In genomic region chr4:97754241-97754640, GRCm38 (mm10) we compare ENCODE assay signal across 8 mouse cellular contexts. TPM values are rescaled to one million over a fixed set of nuclear protein-coding genes. Genes with fewer than 3 reads are reported as not detected.
A peak's percentile ranks its signal among the peaks of the same experiment; 100 is the strongest.
DNase-seq lines count a peak whose midpoint lies in the region; ATAC-seq lines count a peak whose summit lies in the region.
"Had no signal": no experiment of that assay in that cellular context is flagged by ENCODE, and none has a peak within 500 bp of the region (broad histone marks: within the 10 kb centered on the region; RNA-seq: fewer than 3 reads in every experiment).

No protein-coding gene starts in this region.

- H3K4me2 ChIP-seq in midbrain, embryonic 11.5 days, result no peak overlapping the region
- H3K4me2 ChIP-seq in midbrain, embryonic 16.5 days (ENCODE audit: low read length), result no peak overlapping the region
- H3K4me2 ChIP-seq in heart, embryonic 15.5 days, result peak overlapping the region; percentile 44

- H3K27ac ChIP-seq in midbrain, embryonic 11.5 days (ENCODE audit: low read depth, low read length), result no peak overlapping the region
- H3K27ac ChIP-seq in midbrain, embryonic 16.5 days (ENCODE audit: low read length), result no peak overlapping the region
- H3K27ac ChIP-seq in heart, embryonic 15.5 days, result peak overlapping the region; percentile 29

- H3K9ac ChIP-seq in midbrain, embryonic 11.5 days (ENCODE audit: low read length), result no peak overlapping the region
- no peak overlapping the region for H3K9ac ChIP-seq in midbrain, embryonic 16.5 days (ENCODE audit: low read depth, low read length)
- H3K9ac ChIP-seq in heart, embryonic 15.5 days, result 0 out of 2 replicates have a peak overlapping the region, but pooled peaks have one; percentile 15

- peak; percentile 94 for DNase-seq in midbrain, embryonic 11.5 days (ENCODE audit: low spot score, missing footprints)
- DNase-seq in embryo, embryonic 11 days, result peak; percentile 70
- peak; percentile 80 to 82 for DNase-seq in lung, adult 18-20 months

- no peak for ATAC-seq in midbrain, embryonic 11.5 days (ENCODE audit: low FRiP score)
- ATAC-seq in midbrain, embryonic 16.5 days, result no peak
- no peak for ATAC-seq in heart, embryonic 15.5 days (replicated peaks; ENCODE audit: insufficient number of reproducible peaks, insufficient read depth, low FRiP score, low read depth)
- no peak for ATAC-seq in erythroid progenitor cell, adult 5-6 weeks (replicated peaks; ENCODE audit: low FRiP score, poor library complexity, severe bottlenecking)
- no peak for ATAC-seq in megakaryocyte-erythroid progenitor cell, adult 5-6 weeks (replicated peaks; ENCODE audit: low FRiP score, low TSS enrichment, poor library complexity, severe bottlenecking)

- H3K9me3 ChIP-seq in midbrain, embryonic 11.5 days (ENCODE audit: control insufficient read depth, low read length), result no peaks in the 10 kb centered on the region
- no peaks in the 10 kb centered on the region for H3K9me3 ChIP-seq in midbrain, embryonic 16.5 days (replicated peaks; ENCODE audit: control insufficient read depth, low read length, poor library complexity, severe bottlenecking)
- no peaks in the 10 kb centered on the region for H3K9me3 ChIP-seq in heart, embryonic 15.5 days (replicated peaks)

- no peak overlapping the region for H3K4me3 ChIP-seq in midbrain, embryonic 11.5 days (ENCODE audit: low read depth, low read length)
- no peak overlapping the region for H3K4me3 ChIP-seq in midbrain, embryonic 16.5 days (ENCODE audit: low read depth, low read length)
- no peak overlapping the region for H3K4me3 ChIP-seq in heart, embryonic 15.5 days

- H3K36me3 ChIP-seq in midbrain, embryonic 11.5 days (ENCODE audit: control insufficient read depth, insufficient read depth, low read length), result no peaks in the 10 kb centered on the region
- H3K36me3 ChIP-seq in midbrain, embryonic 16.5 days (ENCODE audit: control insufficient read depth, insufficient read depth, low read length), result no peaks in the 10 kb centered on the region
- H3K36me3 ChIP-seq in heart, embryonic 15.5 days, result no peaks in the 10 kb centered on the region

- whole genome bisulfite sequencing in midbrain, embryonic 11.5 days, result 2% methylated on average over 12 of the region's 12 CpGs
- 16% methylated on average over 12 of the region's 12 CpGs for WGBS in midbrain, embryonic 16.5 days
- WGBS in heart, embryonic 15.5 days, result 18% methylated on average over 12 of the region's 12 CpGs

- peaks cover 19% of the 10 kb centered on the region for H3K4me1 ChIP-seq in midbrain, embryonic 11.5 days (ENCODE audit: control insufficient read depth, insufficient read depth, low read length)
- H3K4me1 ChIP-seq in midbrain, embryonic 16.5 days (ENCODE audit: control insufficient read depth, insufficient read depth, low read length), result peaks cover 24% of the 10 kb centered on the region
- peaks cover 37% of the 10 kb centered on the region for H3K4me1 ChIP-seq in heart, embryonic 15.5 days (replicated peaks)

- peaks cover 78% of the 10 kb centered on the region for H3K27me3 ChIP-seq in midbrain, embryonic 11.5 days (ENCODE audit: control insufficient read depth, insufficient read depth, low read length)
- H3K27me3 ChIP-seq in midbrain, embryonic 16.5 days (ENCODE audit: control insufficient read depth, insufficient read depth, low read depth, low read length), result peaks cover 48% of the 10 kb centered on the region
- H3K27me3 ChIP-seq in heart, embryonic 15.5 days, result no peaks in the 10 kb centered on the region

RNA-seq across cellular contexts. Expression of gene Nfia, which starts 18.3 kb away (rescaled TPM):
- 14.1 and 15.8 TPM in 2 replicates for polyA plus RNA-seq in midbrain, embryonic 11.5 days (2014; fragmentation: Nextera tagmentation; extraction: Ambion mirVana)
- 25.8 and 26.6 TPM in 2 replicates for polyA plus RNA-seq in midbrain, embryonic 16.5 days (2015; fragmentation: Nextera tagmentation; extraction: Ambion mirVana)
- 46.8 and 47.9 TPM in 2 replicates for polyA plus RNA-seq in heart, embryonic 15.5 days (2015; fragmentation: Nextera tagmentation; extraction: Ambion mirVana)
- total RNA-seq in erythroid progenitor cell, adult 5-6 weeks (2015; ENCODE audit: low replicate concordance), result 21.8 and 54.4 TPM in 2 replicates
- 2.2 and 2.7 TPM in 2 replicates for total RNA-seq in erythroid progenitor cell, adult 5-6 weeks (2017; ENCODE audit: low replicate concordance)
- total RNA-seq in megakaryocyte-erythroid progenitor cell, adult 5-6 weeks (2014; fragmentation: Nextera tagmentation), result 136 and 212 TPM in 2 replicates
- 16.7 and 33.0 TPM in 2 replicates for total RNA-seq in megakaryocyte-erythroid progenitor cell, adult 5-6 weeks (2017)

RNA-seq across cellular contexts. Expression of gene E130114P18Rik, which starts 23.6 kb away (rescaled TPM):
- polyA plus RNA-seq in midbrain, embryonic 11.5 days (2014; fragmentation: Nextera tagmentation; extraction: Ambion mirVana), result 6.5 and 7.7 TPM in 2 replicates
- 11.6 and 12.1 TPM in 2 replicates for polyA plus RNA-seq in midbrain, embryonic 16.5 days (2015; fragmentation: Nextera tagmentation; extraction: Ambion mirVana)
- polyA plus RNA-seq in heart, embryonic 15.5 days (2015; fragmentation: Nextera tagmentation; extraction: Ambion mirVana), result 0.25 and 0.30 TPM in 2 replicates
- total RNA-seq in erythroid progenitor cell, adult 5-6 weeks (2015; ENCODE audit: low replicate concordance), result not detected in 2 replicates
- total RNA-seq in erythroid progenitor cell, adult 5-6 weeks (2017; ENCODE audit: low replicate concordance), result not detected in 2 replicates
- total RNA-seq in megakaryocyte-erythroid progenitor cell, adult 5-6 weeks (2014; fragmentation: Nextera tagmentation), result not detected in 2 replicates
- total RNA-seq in megakaryocyte-erythroid progenitor cell, adult 5-6 weeks (2017), result not detected in 2 replicates
- total RNA-seq: hematopoietic stem cell, adult 5-6 weeks had no signal
